Mouse (Mus musculus) inflammation-experienced regulatory T-cells, adult 16 weeks (primary cell): Measurements from ENCODE around the gene Gm17067. TPM values are rescaled to one million over a fixed set of nuclear protein-coding genes. Genes with fewer than 3 reads are reported as not detected.

Source experiments
- polyA plus RNA-seq: library from polyadenylated mRNA; unstranded; fragments of 100-300 nt; shearing (Covaris generic); gene quantifications from one replicate; pipeline ENCODE4 v1.2.1, GENCODE M21; 2017

Gm17067 gene
- not detected for polyA plus RNA-seq

GRCm38 (mm10) chr7:42726917-42727316 lies at the start of gene Gm17067:
Gm17067 (minus strand) TSS chr7:42727017.

GRCm38 (mm10) chr7:42692362-42693158 lies 34.3 kb downstream of the Gm17067 start, which contains the start of gene Zfp975:
Zfp975 (minus strand) TSS chr7:42692742.

Other genes with a start within 250 kb of the Gm17067 start
- gene Zfp141, start 221.3 kb downstream of the Gm17067 start, polyA plus RNA-seq = 30.2 TPM
- not detected for gene Gm21028, start 148.4 kb downstream of the Gm17067 start, polyA plus RNA-seq
- not detected for gene Zfp977, start 134.5 kb downstream of the Gm17067 start, polyA plus RNA-seq
- gene Zfp976, start 84.4 kb downstream of the Gm17067 start, polyA plus RNA-seq = 4.1 TPM
- 5.8 TPM for gene Zfp975, start 34.3 kb downstream of the Gm17067 start, polyA plus RNA-seq
- gene Vmn2r62, start 66.5 kb upstream of the Gm17067 start, polyA plus RNA-seq = not detected
- gene Gm2381, start 140.2 kb upstream of the Gm17067 start, polyA plus RNA-seq = not detected
- not detected for gene Vmn2r63, start 206.8 kb upstream of the Gm17067 start, polyA plus RNA-seq